Mouse (Mus musculus): ENCODE measurements around the gene Gm28038. TPM values are rescaled to one million over a fixed set of nuclear protein-coding genes. Genes with fewer than 3 reads are reported as not detected.

Gene Gm28038
- polyA plus RNA-seq (2012; rRNA removed) = not detected in 2 replicates

DNA sequence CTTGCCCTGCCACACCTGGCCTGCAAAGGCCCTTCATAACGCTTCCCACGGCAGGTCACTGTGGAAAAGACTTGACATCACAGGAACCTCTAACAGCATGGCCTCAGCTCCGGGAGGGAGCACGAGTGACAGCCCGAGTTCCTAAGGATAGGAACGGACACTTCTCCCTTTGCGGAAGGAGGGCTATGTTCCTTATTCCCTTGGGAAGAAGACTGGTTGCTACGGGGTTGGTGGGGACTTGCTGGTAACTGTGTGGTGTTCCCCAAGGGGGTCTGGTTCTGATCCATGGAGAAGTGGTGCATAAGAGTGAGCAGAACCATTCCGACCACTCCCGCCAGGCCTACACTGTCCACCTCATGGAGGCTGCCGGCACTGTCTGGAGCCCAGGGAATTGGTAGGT, at the start of gene Gm28038:
Gene Gm28038, plus strand, starts transcription at position 301 of the 400 bp plus-strand sequence.
- WGBS = 90% methylated on average over 11 of the region's 11 CpGs

DNA sequence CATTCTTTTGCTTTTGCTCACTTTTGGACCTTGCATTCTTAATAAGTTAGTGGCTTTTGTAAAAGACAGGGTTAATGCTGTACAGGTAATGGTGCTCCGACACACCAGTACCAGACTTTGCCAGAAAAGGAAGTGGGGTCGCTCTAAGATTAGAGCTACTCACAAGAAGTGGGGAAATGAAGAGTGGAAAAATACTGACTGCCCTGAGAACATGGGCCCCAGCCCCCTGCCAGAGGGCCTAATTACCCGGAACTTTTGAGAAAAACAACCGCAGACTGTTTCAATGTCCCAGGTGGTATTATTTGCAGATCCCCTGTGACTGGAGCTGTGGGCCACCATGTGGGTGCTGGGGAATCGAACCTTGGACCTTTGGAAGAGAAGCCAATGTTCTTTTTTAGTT, 45.2 kb upstream of the Gm28038 start:
- 85% methylated on average over 5 of the region's 5 CpGs for WGBS
- no peak for DNase-seq (ENCODE audit: low read depth, low spot score)

More for the DNA sequence above, at the start of gene Gm28038:
- no peak for DNase-seq (ENCODE audit: low read depth, low spot score)

DNA sequence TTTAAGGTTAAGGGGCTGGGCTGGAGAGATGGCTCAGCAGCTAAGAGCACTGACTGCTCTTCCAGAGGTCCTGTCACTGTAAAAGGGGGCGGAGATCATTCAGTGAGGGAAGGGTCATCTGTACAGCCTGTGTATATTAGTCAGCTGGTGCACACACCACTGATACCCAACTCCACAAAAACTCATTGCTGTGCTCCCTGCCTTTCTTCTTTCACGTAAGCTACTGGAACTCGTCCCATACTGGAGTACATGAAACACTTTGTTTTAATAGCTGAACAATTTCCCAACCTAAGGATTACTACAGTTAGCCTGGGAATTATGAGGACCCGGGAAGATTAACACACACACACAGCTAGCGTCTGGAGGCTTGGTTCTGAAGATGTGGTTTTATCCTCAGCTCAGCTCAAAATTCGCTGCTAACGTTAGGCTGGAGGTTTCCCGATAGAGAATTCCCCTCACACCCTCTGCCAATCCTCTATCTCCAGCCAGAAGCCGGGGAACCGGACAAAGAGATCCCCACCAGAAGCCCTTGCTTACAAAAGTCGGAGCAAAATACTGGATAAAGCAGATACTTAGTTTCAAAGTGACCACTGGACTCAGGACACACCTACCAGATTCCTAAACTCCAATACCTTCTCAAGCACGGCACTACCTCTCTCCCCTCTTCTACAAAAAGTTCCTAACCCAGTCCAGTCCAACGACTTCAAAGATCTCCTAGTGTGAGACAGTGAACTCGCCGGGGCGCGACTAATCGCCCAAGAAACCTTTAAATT, 44.2 kb upstream of the Gm28038 start:
- DNase-seq (ENCODE audit: low read depth, low spot score) = no peak
- WGBS = 3% methylated on average over 18 of the region's 18 CpGs

DNA sequence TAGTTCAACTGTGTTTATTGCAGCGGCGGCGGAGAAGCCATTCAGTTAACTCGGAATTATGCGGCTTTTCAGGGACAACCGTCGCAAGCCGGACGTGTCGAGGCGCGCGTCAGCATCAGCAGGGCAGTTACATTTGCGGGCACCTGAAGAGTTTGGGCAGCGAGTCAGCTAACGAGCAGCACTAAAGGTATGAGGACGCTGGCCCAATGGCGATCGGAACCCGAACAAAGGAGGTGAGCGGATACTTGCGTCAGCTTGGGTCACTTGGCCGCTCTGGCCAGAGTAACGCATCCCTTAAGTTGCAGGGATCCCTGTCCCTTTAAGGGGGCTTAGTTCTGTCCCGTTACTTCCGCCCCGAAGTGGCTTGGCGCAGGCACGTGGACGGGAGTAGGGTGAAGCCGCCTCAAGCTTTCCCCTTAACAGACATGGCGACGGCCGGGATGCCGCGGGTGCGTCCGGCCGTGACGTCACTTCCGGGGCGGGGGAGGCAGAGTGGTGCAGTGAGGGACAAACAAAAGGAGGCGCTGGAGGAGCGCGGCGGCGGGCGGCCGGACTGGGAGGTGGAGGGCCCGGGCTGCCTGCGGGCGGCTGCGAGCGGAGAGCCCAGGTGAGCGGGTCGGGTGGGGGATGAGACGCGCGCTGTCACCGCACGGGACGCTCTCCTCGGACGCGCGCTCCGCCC, 43.5 kb upstream of the Gm28038 start, which contains the start of gene Lrrc8a:
Gene Lrrc8a, plus strand, starts transcription at position 517 of the 682 bp plus-strand sequence.
- peak; percentile 94 for DNase-seq (ENCODE audit: low read depth, low spot score)
- WGBS = under 1% methylated on average over 66 of the region's 67 CpGs

DNA sequence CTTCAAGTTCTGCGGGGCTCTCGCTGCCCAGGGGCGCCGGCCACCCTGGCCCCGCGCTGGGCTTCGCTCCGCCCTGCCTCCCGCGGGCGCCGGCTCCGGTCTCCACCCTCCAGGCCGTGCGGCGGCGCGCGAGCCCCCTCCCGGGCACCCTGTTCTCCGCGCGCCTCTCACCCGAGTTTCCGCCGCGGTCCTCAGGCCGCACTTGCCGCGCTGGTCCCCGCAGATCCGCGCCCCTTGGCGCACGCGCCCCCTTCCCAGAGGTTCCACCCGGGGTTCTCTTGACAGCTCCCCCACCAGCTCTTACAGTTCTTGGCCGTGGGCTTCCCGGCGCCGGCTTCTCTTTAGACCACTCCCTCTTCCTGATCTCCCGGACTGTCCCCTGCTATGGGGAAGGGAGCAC, 43.0 kb upstream of the Gm28038 start:
- DNase-seq (ENCODE audit: low read depth, low spot score) = no peak
- 0% methylated on average over 35 of the region's 42 CpGs for WGBS

DNA sequence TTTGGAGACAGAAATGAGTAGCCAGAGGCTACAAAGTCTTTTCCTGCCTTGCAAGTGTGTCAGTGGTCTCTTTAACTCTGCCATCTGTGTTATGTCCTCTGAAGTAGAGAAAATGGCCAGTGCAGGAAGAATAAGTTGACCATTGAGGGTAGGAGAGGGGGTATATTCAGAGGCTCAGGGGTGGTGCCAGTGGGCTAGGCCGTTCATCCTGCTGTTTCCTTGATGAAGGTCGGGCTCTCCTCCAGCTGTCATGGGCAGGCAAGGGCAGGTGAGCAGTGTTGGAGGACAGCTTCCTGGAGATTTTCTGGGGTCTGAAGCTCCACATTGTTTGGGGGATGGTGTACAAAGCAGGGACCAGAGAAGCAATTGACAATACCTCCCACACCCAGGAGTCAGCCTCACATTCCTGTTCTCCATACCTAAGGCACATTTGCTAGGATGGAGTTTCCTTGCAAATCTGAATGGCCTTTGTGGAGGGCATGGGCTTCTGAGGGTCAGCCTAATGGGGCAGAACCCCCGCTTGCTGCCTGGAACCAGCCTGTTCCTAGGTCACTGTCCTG, 41.9 kb upstream of the Gm28038 start:
- DNase-seq (ENCODE audit: low read depth, low spot score) = no peak
- WGBS = 42% methylated on average over 3 of the region's 3 CpGs

DNA sequence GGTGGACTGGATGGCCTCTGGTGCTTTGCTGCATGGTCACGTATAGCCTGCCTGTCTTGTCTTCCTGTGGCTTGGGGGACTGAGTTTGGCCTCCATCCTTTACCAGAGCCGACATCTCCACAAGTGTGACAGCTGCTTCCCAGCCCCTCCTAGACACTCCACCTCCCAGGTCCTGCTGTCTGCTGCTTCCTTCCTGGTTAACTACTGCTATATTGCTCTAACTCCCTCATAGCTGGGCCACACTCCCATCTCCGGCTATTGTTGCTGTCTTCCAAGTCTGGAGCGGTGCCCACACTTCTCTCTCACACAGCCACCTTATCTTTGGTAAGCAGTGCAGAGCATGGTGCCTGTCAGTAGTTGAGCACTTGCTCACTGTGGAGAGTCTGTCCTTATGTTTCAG, 41.1 kb upstream of the Gm28038 start:
- DNase-seq (ENCODE audit: low read depth, low spot score) = no peak
- WGBS = 15% methylated on average over 4 of the region's 4 CpGs

DNA sequence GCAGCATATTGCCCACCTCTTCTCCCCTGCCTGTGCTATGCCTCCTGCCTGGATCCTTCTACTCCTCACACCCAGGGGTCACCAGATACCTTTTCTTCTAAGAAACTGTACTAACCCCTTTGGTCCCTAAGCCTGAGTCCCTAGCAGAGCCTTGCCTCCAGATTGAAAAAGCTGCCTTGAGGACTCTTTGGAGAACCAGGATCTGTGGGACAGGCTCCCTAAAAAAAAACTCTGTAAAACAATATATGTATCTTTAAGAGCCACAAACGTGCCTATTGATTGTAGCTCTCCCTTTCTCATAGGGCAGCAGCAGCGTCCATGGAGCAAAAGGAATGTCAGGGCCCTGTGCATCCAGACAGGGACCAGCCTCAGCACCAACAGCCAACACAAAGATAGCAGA, 40.6 kb upstream of the Gm28038 start, which contains the start of gene Gm28035:
Gene Gm28035, plus strand, starts transcription at position 301 of the 400 bp plus-strand sequence.
- WGBS = 68% methylated on average over 2 of the region's 2 CpGs

DNA sequence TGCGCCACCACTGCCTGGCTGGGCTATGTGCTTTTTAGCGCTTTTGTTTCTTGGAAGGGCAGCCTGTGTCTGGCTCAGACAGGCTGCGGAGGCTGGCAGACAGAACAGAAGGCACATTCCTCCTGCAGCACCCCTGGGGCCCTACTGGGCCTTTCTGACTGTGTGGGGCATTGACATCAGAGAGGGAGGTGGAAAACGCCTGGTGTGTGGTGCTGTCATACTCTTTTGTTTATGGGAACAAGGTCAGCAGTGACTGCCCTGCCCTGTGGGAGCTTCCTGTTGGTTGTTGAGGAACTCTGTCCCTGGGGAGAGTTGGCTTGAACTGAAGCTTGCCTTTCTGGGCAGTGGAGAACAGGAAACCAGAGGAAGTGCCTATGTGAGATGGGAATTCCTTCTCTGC, 38.3 kb upstream of the Gm28038 start:
- DNase-seq (ENCODE audit: low read depth, low spot score) = no peak
- 30% methylated on average over 4 of the region's 4 CpGs for WGBS

More for the DNA sequence above, 40.6 kb upstream of the Gm28038 start, which contains the start of gene Gm28035:
- DNase-seq (ENCODE audit: low read depth, low spot score) = no peak

DNA sequence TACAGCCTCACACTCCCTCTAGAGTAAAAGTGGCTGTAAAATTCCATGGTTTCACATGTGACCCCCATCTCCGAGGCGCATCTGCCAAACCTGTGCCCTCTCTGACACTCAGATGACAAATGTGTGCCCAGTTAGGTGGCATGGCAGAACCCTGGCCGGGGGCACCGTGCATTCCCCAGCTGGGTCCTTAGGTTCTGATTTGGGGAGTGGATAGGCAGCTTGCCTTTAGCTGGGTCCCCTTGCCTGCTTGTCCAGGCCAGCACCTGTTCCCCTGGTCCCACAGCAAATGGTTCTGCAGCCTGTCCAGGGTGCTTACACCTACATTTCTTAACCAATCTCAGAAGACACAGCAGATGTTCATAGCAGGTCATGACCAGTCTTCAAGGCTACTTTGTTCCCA, 37.5 kb upstream of the Gm28038 start:
- WGBS = 80% methylated on average over 4 of the region's 4 CpGs

DNA sequence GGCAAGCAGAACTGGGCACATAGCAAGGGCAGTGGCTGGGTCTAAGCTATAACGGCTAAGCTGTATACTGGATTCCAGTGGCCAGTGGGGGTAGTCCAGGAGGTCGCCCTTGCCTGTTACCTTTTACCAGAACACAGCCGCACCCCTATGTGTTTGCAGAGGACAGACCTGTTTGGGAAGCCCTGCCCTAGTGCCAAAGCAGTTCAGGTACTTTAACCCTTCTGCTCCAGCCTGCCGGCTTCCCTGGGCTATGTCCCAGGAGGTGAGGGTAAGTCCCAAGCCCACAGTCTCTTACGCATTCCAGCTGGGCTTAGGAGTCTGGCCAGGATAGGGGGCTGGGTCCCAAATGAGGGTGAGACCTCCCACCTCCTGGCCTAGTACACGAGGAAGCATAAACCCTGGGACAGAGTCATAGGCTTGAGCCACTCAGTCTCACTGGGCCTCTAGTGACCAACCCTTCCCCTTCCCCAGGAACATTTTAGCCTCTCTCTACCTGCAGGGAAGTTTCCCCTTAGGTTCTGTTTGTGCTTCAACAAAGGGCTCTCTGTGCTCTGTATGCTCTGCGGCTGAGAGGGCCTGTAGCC, 36.2 kb upstream of the Gm28038 start:
- no peak for DNase-seq (ENCODE audit: low read depth, low spot score)
- WGBS = 18% methylated on average over 7 of the region's 7 CpGs

More for the DNA sequence above, 37.5 kb upstream of the Gm28038 start:
- DNase-seq (ENCODE audit: low read depth, low spot score) = no peak

DNA sequence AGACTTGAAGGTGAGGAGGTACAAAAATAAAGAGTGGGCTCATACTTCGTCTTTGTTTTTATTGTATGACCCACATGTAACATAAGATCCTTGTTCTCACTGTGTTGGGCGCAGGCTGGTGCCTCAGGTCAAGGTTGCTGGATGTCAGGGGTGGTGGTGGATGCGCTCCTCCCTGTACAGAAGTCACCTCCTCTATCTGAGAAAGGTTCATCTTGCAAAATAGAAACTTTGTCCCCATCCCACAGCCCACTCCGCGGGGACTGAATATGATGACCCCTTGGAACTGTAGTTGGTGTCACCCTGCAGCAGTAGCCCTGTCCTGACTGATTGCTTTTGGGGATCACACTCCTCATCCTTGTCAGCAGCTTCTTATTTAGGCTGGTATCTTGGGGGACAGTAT, 33.8 kb upstream of the Gm28038 start:
- 92% methylated on average over 5 of the region's 5 CpGs for WGBS
- no peak for DNase-seq (ENCODE audit: low read depth, low spot score)

DNA sequence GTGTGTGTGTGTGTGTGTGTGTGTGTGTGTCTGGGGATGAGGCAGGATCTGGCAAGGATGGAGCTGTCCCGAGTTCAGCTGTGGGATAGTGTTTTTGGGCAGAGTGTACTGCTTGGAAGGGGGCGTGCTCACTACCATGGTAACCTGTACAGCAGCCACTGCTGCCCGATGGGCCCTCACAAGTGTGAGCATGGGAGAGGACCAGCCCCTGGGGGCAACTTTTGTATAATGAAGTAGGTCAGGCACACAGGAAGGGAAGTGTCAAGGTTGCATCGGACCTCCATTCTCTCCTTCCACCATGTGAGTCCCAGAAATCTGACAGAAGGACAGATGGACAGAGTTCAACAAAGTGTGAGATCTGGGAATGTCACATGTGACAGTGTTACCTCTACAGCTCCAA, 33.2 kb upstream of the Gm28038 start:
- DNase-seq (ENCODE audit: low read depth, low spot score) = no peak

DNA sequence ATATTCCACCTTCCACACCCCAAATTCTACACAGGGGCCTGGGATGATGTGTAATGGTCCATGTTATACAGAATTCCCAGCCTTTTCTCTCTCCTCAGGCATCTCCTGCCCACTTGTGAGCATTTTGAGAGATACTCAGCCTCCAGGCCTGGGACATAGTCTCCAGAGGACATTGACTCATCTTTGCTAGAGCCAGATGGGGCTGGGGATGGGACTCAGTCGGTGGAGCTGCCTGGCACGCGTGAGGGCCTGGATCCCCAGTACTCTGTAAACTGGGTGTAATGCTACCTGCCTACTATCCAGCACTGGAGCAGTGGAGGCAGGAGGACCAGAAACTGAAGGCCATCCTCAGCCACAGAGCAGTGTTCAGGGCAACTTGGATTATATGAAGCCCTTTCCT, 31.7 kb upstream of the Gm28038 start:
- WGBS = 85% methylated on average over 3 of the region's 3 CpGs

More for the DNA sequence above, 33.2 kb upstream of the Gm28038 start:
- 64% methylated on average over 4 of the region's 4 CpGs for WGBS

DNA sequence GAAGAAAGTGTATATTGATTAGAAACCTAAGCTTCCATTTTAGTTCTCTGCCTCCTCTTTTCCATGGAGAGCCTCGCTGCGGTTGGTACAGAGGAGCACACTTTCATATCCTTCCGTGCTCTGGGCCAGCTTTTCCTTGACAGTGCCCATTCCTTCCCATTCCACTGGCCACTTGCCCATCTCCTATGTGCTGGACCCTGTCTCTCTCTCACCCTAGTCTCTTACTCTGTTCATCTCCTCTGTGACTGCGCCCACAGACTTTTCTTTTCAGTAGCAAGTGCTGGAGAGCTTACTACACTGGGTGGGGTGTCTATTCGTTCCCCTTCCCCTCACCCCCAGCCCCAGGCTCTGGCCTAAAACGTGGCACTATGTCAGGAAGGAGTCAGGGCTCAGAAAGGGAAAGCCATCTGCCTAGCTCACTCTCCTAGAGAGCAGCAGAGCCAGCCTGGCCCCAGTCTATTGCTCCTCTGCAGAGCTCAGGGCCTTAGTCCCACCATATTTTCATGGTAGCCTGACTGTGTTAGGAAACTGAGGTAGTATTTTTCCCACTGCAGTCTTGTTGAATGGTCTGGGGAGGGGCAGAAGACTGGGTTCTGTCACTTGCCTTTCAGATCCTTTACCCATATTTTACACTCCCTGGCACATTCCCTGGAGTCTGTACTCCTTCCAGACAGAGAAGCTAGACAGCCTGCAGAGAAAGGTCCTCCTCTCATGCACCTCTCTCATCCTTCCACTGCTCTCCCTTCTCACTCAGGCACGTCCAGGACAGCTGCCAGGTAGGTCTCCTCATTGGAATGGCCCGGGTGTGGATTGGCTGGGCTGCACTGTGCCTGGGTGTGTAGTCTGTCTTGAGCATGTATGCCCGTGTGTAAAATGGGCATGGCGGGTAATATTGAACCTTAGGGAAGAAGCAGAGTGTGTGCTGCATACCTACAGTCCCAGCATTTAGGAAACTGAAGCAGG, 30.4 kb upstream of the Gm28038 start:
- WGBS = 54% methylated on average over 10 of the region's 10 CpGs
- DNase-seq (ENCODE audit: low read depth, low spot score) = no peak

More for the DNA sequence above, 31.7 kb upstream of the Gm28038 start:
- no peak for DNase-seq (ENCODE audit: low read depth, low spot score)

DNA sequence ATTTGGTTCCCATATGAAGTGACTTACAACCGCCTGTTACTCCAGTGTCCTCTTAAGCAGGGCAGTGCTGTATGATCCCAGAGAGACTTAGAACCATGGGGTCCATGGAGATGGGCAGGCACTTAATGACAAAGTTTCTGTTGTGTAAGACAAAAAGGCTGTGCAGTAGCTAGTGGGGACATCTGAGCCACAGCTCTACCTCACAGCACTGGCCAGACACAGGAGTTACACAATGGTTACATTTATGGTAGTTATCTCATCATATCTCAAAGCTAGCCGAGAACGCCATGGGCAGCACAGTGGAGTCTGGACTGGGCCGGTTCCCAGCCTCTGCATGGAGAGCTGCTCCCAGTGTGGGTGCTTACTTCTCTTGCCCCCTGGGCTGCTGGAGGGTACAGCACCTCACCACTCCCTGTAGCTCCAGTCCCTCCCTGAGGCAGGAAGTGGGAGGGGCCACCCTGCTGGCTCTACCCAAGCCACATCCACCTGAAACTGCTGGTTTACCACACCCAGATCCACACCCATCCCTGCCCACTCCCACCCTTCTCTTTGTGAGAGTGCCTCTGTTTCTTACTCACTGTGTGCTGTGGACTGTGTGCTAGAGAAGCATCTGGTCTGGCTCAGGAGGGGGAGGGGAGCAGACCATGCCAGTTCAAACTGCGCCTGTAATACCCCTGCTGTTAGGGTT, 29.3 kb upstream of the Gm28038 start:
- WGBS = 31% methylated on average over 5 of the region's 5 CpGs

DNA sequence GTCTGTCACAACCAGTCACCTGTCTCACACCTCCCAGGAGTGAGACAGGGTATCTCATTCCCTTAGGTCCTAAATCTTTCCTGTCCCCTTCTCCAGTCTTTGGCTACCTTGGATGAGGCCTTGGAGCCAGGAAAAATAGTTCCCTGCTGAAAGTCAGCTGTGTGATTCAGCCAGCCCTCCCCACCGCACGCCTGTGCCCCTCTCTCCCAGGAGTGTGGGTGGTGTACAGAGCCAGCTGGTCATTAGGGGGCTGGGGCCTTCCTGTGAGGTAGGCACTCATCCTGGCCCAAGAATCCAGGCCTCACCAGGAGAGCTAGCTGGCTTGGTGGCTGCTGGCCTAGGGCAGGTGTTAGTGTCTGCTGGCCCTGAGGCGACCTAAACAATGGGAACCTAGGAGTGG, 28.3 kb upstream of the Gm28038 start:
- no peak for DNase-seq (ENCODE audit: low read depth, low spot score)
- WGBS = 64% methylated on average over 3 of the region's 3 CpGs

More for the DNA sequence above, 29.3 kb upstream of the Gm28038 start:
- no peak for DNase-seq (ENCODE audit: low read depth, low spot score)

DNA sequence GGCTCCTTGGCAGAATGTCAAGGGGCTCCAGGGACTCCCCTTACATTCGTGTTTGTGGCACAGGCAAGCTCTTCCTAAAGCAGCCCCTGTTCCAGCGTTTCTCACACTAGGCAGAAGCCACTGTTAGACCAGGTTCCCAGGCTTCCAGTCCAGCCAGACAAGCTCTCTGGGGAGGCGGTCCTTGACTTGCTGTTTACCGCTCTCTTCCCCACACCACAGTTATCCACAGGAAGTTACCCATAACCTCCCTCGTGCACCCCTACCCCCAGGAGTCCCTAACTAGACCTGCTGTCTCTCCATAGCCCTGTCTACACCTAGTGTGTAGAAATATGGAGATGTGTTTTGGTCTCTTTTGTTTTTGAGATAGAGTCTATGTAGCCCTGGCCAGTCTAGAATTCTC, 27.0 kb upstream of the Gm28038 start:
- DNase-seq (ENCODE audit: low read depth, low spot score) = no peak
- WGBS = 60% methylated on average over 5 of the region's 5 CpGs
